Mouse (Mus musculus): ENCODE data around the gene Metap1. TPM values are rescaled to one million over a fixed set of nuclear protein-coding genes. Genes with fewer than 3 reads are reported as not detected.

Metap1 gene
- polyA plus RNA-seq, 1 experiment from 2014 or later, result 45.9 TPM

GRCm38 (mm10) chr3:138519218-138519617 is 29.9 kb upstream of the Metap1 start:
- Histone ChIP-seq H3K9me3 (no peaks in the 10 kb centered on the region; the same call in 1 of the 2 replicates), H3K27ac (no peak overlapping the region), H3K36me3 (replicated peaks) (no peaks in the 10 kb centered on the region), H3K4me1 (peaks cover 21% of the 10 kb centered on the region), H3K4me3 (no peak overlapping the region), H3K27me3 (ENCODE audit: poor library complexity, severe bottlenecking) (no peaks in the 10 kb centered on the region)
- DNase-seq (ENCODE audit: extremely low spot score, low spot score), result no peak
- WGBS, result 87% methylated on average over 6 of the region's 6 CpGs

DNA sequence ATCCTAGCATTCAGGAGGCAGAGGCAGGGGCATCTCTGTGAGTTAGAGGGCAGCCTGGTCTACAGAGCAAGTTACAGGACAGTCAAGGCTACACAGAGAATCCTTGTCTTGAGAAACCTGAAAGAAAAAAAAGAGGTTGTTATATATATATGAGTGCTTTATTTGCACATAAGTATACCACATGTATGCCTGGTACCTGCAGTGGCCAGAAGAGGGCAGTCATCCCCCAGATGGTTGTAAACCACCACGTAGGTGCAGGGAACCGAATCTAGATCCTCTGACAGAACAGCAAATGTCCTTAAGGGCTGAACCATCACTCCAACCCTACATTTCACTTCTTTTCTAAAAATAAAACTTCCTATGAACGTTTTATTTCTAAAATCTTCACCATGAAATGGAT is 28.6 kb upstream of the Metap1 start:
- WGBS, result 68% methylated on average over 3 of the region's 3 CpGs

GRCm38 (mm10) chr3:138515656-138516370 is 26.5 kb upstream of the Metap1 start:
- H3K9me3 ChIP-seq, result no peaks in the 10 kb centered on the region; the same call in 1 of the 2 replicates
- no peak overlapping the region for H3K4me3 ChIP-seq
- peak overlapping the region; percentile 73 for H3K27ac ChIP-seq
- 41% methylated on average over 10 of the region's 10 CpGs for WGBS
- no peak for DNase-seq (ENCODE audit: extremely low spot score, low spot score)
- H3K36me3 ChIP-seq (replicated peaks), result no peaks in the 10 kb centered on the region
- H3K27me3 ChIP-seq (ENCODE audit: poor library complexity, severe bottlenecking), result no peaks in the 10 kb centered on the region
- H3K4me1 ChIP-seq, result peaks cover 35% of the 10 kb centered on the region

More for the DNA sequence above, 28.6 kb upstream of the Metap1 start:
- no peaks in the 10 kb centered on the region; the same call in 1 of the 2 replicates for H3K9me3 ChIP-seq
- no peak for DNase-seq (ENCODE audit: extremely low spot score, low spot score)
- no peak overlapping the region for H3K27ac ChIP-seq
- no peaks in the 10 kb centered on the region for H3K36me3 ChIP-seq (replicated peaks)
- H3K27me3 ChIP-seq (ENCODE audit: poor library complexity, severe bottlenecking), result no peaks in the 10 kb centered on the region
- no peak overlapping the region for H3K4me3 ChIP-seq
- peaks cover 32% of the 10 kb centered on the region for H3K4me1 ChIP-seq

GRCm38 (mm10) chr3:138514749-138515148 is 25.4 kb upstream of the Metap1 start:
- Histone ChIP-seq H3K4me1 (peaks cover 35% of the 10 kb centered on the region), H3K4me3 (no peak overlapping the region), H3K27me3 (ENCODE audit: poor library complexity, severe bottlenecking) (no peaks in the 10 kb centered on the region), H3K36me3 (replicated peaks) (no peaks in the 10 kb centered on the region), H3K9me3 (no peaks in the 10 kb centered on the region; the same call in 1 of the 2 replicates), H3K27ac (0 out of 2 replicates have a peak overlapping the region, but pooled peaks have one; percentile 73)
- DNase-seq (ENCODE audit: extremely low spot score, low spot score), result no peak
- WGBS, result 72% methylated on average over 3 of the region's 3 CpGs

GRCm38 (mm10) chr3:138513243-138513642 is 23.9 kb upstream of the Metap1 start:
- Histone ChIP-seq H3K9me3 (no peaks in the 10 kb centered on the region; the same call in 1 of the 2 replicates), H3K4me3 (no peak overlapping the region), H3K4me1 (peaks cover 35% of the 10 kb centered on the region), H3K36me3 (replicated peaks) (no peaks in the 10 kb centered on the region), H3K27me3 (ENCODE audit: poor library complexity, severe bottlenecking) (no peaks in the 10 kb centered on the region), H3K27ac (no peak overlapping the region)
- WGBS, result 66% methylated on average over 12 of the region's 12 CpGs
- DNase-seq (ENCODE audit: extremely low spot score, low spot score), result no peak

DNA sequence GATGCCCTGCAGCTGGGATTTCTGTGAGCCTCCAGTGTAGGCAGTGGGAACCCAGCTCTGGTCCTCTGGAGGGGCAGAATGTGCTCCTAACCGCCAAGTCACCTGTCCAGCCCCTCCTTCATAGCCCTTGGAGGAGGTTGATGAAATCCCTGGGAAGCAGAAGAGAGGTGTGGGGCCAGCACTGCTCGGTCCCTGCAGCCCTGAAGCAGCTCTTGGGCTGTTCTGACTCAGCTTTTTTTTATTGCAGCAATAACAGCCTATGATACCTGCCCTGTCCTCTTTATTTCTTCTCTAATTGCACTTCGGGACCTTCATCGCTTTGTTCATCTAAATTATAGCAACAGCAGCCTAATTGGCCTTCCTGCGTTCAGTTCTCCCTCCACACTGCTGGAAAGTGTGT is 21.2 kb upstream of the Metap1 start:
- H3K27me3 ChIP-seq (ENCODE audit: poor library complexity, severe bottlenecking), result no peaks in the 10 kb centered on the region
- peaks cover 26% of the 10 kb centered on the region for H3K4me1 ChIP-seq
- H3K36me3 ChIP-seq (replicated peaks), result no peaks in the 10 kb centered on the region
- no peak overlapping the region for H3K27ac ChIP-seq
- H3K4me3 ChIP-seq, result no peak overlapping the region
- DNase-seq (ENCODE audit: extremely low spot score, low spot score), result no peak
- H3K9me3 ChIP-seq, result no peaks in the 10 kb centered on the region
- 78% methylated on average over 5 of the region's 5 CpGs for WGBS

- 96% methylated on average over 2 of the region's 2 CpGs for WGBS
- H3K4me1 ChIP-seq, result peaks cover 20% of the 10 kb centered on the region
- H3K36me3 ChIP-seq (replicated peaks), result no peaks in the 10 kb centered on the region
- DNase-seq (ENCODE audit: extremely low spot score, low spot score), result no peak
- no peaks in the 10 kb centered on the region for H3K27me3 ChIP-seq (ENCODE audit: poor library complexity, severe bottlenecking)
- no peak overlapping the region for H3K4me3 ChIP-seq
- no peak overlapping the region for H3K27ac ChIP-seq
- H3K9me3 ChIP-seq, result no peaks in the 10 kb centered on the region
Observed at GRCm38 (mm10) chr3:138509581-138509980, 20.3 kb upstream of the Metap1 start.

DNA sequence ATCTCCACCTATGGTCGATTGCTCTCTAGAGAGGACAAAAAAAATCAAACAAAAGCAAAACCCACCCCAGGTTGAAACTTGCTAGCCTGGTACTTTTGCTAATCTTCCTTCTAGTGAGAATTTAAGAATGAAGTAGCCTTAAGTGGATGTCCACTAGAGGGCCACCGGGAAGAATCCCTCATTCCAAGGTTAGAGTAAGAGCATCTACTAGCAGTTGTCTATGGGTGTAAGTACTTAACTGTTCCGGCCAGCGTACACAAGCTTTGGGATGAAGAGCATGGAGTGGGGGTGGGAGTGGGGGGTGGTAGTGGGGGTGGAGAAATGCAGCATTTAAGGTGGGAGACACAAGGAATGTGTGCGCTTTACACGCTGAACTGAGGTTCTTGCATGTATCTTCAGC is 17.4 kb upstream of the Metap1 start:
- DNase-seq (ENCODE audit: extremely low spot score, low spot score), result peak; percentile 40
- Histone ChIP-seq H3K4me1 (peaks cover 3% of the 10 kb centered on the region; the same call in 1 of the 2 replicates), H3K27me3 (ENCODE audit: poor library complexity, severe bottlenecking) (no peaks in the 10 kb centered on the region), H3K27ac (no peak overlapping the region), H3K9me3 (no peaks in the 10 kb centered on the region), H3K36me3 (replicated peaks) (no peaks in the 10 kb centered on the region), H3K4me3 (no peak overlapping the region)
- WGBS, result 57% methylated on average over 6 of the region's 6 CpGs

DNA sequence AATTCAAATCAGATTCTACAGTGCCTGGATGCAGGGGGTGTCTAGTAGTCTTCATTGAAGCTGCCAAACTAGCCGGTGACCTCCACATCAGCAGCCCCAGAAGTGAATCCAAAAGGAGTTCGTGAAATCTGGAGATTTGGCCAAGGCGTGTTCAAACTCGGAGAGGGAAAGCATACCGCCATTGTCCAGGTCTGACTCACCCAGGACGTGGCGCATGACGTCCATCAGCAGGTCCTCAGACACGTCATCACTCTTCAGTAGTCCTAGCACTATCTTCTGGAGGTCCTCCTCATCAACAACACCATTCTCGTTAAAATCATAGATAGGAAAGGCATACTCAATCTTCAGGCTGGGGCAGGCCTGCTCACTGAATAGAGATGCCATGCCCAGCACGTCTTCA is 14.4 kb upstream of the Metap1 start:
- no peak for DNase-seq (ENCODE audit: extremely low spot score, low spot score)
- H3K27me3 ChIP-seq (ENCODE audit: poor library complexity, severe bottlenecking), result no peaks in the 10 kb centered on the region
- no peaks in the 10 kb centered on the region for H3K36me3 ChIP-seq (replicated peaks)
- no peak overlapping the region for H3K4me3 ChIP-seq
- no peaks in the 10 kb centered on the region for H3K9me3 ChIP-seq
- peaks cover 23% of the 10 kb centered on the region for H3K4me1 ChIP-seq
- no peak overlapping the region for H3K27ac ChIP-seq
- 91% methylated on average over 11 of the region's 11 CpGs for WGBS

DNA sequence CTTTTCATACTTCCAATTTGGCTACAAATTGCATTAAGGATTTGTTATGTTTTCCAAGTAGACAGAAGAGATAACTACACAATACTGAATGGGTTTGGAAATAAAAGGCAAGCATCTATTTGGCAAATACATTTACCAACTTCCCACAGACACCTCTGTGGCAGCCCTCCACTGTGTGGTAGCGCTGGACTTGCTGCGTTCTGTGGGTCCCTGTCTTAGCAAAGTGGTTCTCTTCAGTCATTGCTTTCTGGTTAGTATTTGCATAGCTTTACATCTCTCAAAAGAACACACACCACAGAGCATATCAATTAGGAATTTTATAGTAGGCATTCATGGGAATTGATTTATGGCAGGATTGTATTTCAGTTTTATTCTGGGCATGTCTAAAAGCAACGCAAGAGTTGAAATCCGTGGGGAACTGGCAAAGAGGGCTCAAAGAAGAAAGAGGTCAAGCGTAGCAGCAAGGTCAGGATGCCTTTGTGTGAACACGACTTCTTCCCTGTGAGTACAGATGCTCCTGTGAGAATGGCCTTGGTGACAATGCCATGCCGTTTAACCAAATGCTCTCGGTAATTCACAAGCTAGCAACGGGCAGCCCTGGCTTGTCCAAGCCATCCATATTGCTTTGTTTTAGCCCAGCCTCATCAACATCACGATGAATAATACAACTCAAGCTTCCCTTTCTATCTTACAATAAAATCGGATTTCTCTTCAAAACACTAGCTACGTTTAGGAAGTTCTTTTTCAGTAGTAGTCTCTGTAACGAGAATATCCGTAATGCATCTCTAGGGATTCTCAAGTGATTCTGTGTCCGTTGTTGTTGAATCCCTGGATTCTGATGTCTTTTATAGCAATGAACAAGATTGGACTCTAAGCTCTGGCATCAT is 10.8 kb upstream of the Metap1 start:
- Histone ChIP-seq H3K36me3 (replicated peaks) (no peaks in the 10 kb centered on the region), H3K4me1 (peaks cover 20% of the 10 kb centered on the region), H3K27ac (no peak overlapping the region), H3K4me3 (no peak overlapping the region), H3K9me3 (no peaks in the 10 kb centered on the region), H3K27me3 (ENCODE audit: poor library complexity, severe bottlenecking) (no peaks in the 10 kb centered on the region)
- no peak for DNase-seq (ENCODE audit: extremely low spot score, low spot score)
- WGBS, result 61% methylated on average over 15 of the region's 15 CpGs

DNA sequence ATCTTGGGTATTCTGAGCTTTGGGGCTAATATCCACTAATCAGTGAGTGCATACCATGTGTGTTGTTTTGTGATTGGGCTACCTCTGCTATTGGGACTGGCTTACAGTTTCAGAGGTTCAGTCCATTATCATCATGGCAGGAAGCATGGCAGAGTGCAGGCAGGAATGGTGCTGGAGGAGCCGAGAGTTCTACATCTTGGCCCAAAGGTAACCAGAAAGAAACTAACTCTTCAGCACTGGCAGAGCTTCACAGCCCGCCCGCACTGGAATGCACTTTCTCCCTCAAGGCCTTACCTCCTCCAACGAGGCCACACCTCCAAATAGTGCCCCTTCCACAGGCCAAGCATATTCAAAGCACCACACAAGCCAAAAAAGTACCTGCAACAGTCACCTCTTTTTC is 9.4 kb upstream of the Metap1 start:
- WGBS, result 63% methylated on average over 4 of the region's 4 CpGs
- Histone ChIP-seq H3K27ac (no peak overlapping the region), H3K9me3 (no peaks in the 10 kb centered on the region), H3K4me3 (no peak overlapping the region), H3K27me3 (ENCODE audit: poor library complexity, severe bottlenecking) (no peaks in the 10 kb centered on the region), H3K36me3 (replicated peaks) (no peaks in the 10 kb centered on the region), H3K4me1 (peaks cover 20% of the 10 kb centered on the region)
- no peak for DNase-seq (ENCODE audit: extremely low spot score, low spot score)

GRCm38 (mm10) chr3:138495166-138496145 is 6.1 kb upstream of the Metap1 start:
- H3K9me3 ChIP-seq, result no peaks in the 10 kb centered on the region
- H3K27me3 ChIP-seq (ENCODE audit: poor library complexity, severe bottlenecking), result no peaks in the 10 kb centered on the region
- WGBS, result 90% methylated on average over 11 of the region's 11 CpGs
- no peak overlapping the region for H3K27ac ChIP-seq
- no peaks in the 10 kb centered on the region for H3K36me3 ChIP-seq (replicated peaks)
- no peak for DNase-seq (ENCODE audit: extremely low spot score, low spot score)
- H3K4me1 ChIP-seq, result peaks cover 12% of the 10 kb centered on the region
- no peak overlapping the region for H3K4me3 ChIP-seq

All from forebrain, embryonic 10.5 days (tissue).